Mouse (Mus musculus): ENCODE results near the gene Icam5. TPM values are rescaled to one million over a fixed set of nuclear protein-coding genes. Genes with fewer than 3 reads are reported as not detected.

Gene Icam5
- polyA plus RNA-seq, 1 experiment from 2014 or later = 0.63 TPM

MicroRNAs encoded within 50 kb of the gene (microRNA counts, 519-probe panel; counts per million panel counts)
- not detected for microRNA mmu-miR-1900

Small RNA genes lying within 50 kb of the gene (microRNA-seq; reads per million reads assigned to microRNA genes)
- gene Mir1900 (not detected), gene Mir7082 (0.93 reads per million)

Other genes starting within 250 kb of the Icam5 start
- 0.18 and 0.45 TPM in 2 replicates for gene Col5a3, start 217.0 kb upstream of the Icam5 start, polyA plus RNA-seq (2014; fragmentation: Nextera tagmentation; extraction: Ambion mirVana)
- gene Rdh8, start 213.6 kb upstream of the Icam5 start, polyA plus RNA-seq (2014; fragmentation: Nextera tagmentation; extraction: Ambion mirVana) = not detected in 2 replicates
- 0.62 and 1.2 TPM in 2 replicates for gene A230050P20Rik, start 163.4 kb upstream of the Icam5 start, polyA plus RNA-seq (2014; fragmentation: Nextera tagmentation; extraction: Ambion mirVana)
- gene Angptl6, start 152.3 kb upstream of the Icam5 start, polyA plus RNA-seq (2014; fragmentation: Nextera tagmentation; extraction: Ambion mirVana) = 15.5 TPM in 2 replicates
- 44.1 and 49.6 TPM in 2 replicates for gene Ppan, start 143.9 kb upstream of the Icam5 start, polyA plus RNA-seq (2014; fragmentation: Nextera tagmentation; extraction: Ambion mirVana)
- 264 and 269 TPM in 2 replicates for gene Eif3g, start 133.4 kb upstream of the Icam5 start, polyA plus RNA-seq (2014; fragmentation: Nextera tagmentation; extraction: Ambion mirVana)
- gene Dnmt1, start 72.2 kb upstream of the Icam5 start, polyA plus RNA-seq (2014; fragmentation: Nextera tagmentation; extraction: Ambion mirVana) = 51.1 and 52.1 TPM in 2 replicates
- 5.9 and 7.8 TPM in 2 replicates for gene S1pr2, start 55.3 kb upstream of the Icam5 start, polyA plus RNA-seq (2014; fragmentation: Nextera tagmentation; extraction: Ambion mirVana)
- 118 and 129 TPM in 2 replicates for gene Mrpl4, start 29.3 kb upstream of the Icam5 start, polyA plus RNA-seq (2014; fragmentation: Nextera tagmentation; extraction: Ambion mirVana)
- gene Icam1, start 16.1 kb upstream of the Icam5 start, polyA plus RNA-seq (2014; fragmentation: Nextera tagmentation; extraction: Ambion mirVana) = 2.6 and 3.5 TPM in 2 replicates
- gene Icam4, start 2.7 kb upstream of the Icam5 start, polyA plus RNA-seq (2014; fragmentation: Nextera tagmentation; extraction: Ambion mirVana) = not detected in 2 replicates
- 1.3 and 1.8 TPM in 2 replicates for gene Zglp1, start 35.0 kb downstream of the Icam5 start, polyA plus RNA-seq (2014; fragmentation: Nextera tagmentation; extraction: Ambion mirVana)
- 0.41 and 1.8 TPM in 2 replicates for gene Gm49373, start 41.0 kb downstream of the Icam5 start, polyA plus RNA-seq (2014; fragmentation: Nextera tagmentation; extraction: Ambion mirVana)
- gene Fdx1l, start 41.5 kb downstream of the Icam5 start, polyA plus RNA-seq (2014; fragmentation: Nextera tagmentation; extraction: Ambion mirVana) = 60.2 and 69.8 TPM in 2 replicates
- 1.2 and 1.5 TPM in 2 replicates for gene Gm38431, start 59.9 kb downstream of the Icam5 start, polyA plus RNA-seq (2014; fragmentation: Nextera tagmentation; extraction: Ambion mirVana)
- gene Raver1, start 59.9 kb downstream of the Icam5 start, polyA plus RNA-seq (2014; fragmentation: Nextera tagmentation; extraction: Ambion mirVana) = 43.6 and 47.1 TPM in 2 replicates
- gene Tyk2, start 99.2 kb downstream of the Icam5 start, polyA plus RNA-seq (2014; fragmentation: Nextera tagmentation; extraction: Ambion mirVana) = 5.0 and 6.2 TPM in 2 replicates
- gene Cdc37, start 117.9 kb downstream of the Icam5 start, polyA plus RNA-seq (2014; fragmentation: Nextera tagmentation; extraction: Ambion mirVana) = 222 and 247 TPM in 2 replicates
- 17.3 and 22.4 TPM in 2 replicates for gene Pde4a, start 133.6 kb downstream of the Icam5 start, polyA plus RNA-seq (2014; fragmentation: Nextera tagmentation; extraction: Ambion mirVana)
- 34.7 and 39.1 TPM in 2 replicates for gene Keap1, start 207.3 kb downstream of the Icam5 start, polyA plus RNA-seq (2014; fragmentation: Nextera tagmentation; extraction: Ambion mirVana)
- gene S1pr5, start 216.4 kb downstream of the Icam5 start, polyA plus RNA-seq (2014; fragmentation: Nextera tagmentation; extraction: Ambion mirVana) = 0.94 and 1.4 TPM in 2 replicates
- gene Atg4d, start 233.2 kb downstream of the Icam5 start, polyA plus RNA-seq (2014; fragmentation: Nextera tagmentation; extraction: Ambion mirVana) = 45.7 and 53.1 TPM in 2 replicates